Mouse (Mus musculus): ENCODE results near the gene Tepsin. TPM values are rescaled to one million over a fixed set of nuclear protein-coding genes. Genes with fewer than 3 reads are reported as not detected.

Gene Tepsin
- polyA plus RNA-seq, 1 experiment from 2014 or later, result 5.2 TPM

DNA sequence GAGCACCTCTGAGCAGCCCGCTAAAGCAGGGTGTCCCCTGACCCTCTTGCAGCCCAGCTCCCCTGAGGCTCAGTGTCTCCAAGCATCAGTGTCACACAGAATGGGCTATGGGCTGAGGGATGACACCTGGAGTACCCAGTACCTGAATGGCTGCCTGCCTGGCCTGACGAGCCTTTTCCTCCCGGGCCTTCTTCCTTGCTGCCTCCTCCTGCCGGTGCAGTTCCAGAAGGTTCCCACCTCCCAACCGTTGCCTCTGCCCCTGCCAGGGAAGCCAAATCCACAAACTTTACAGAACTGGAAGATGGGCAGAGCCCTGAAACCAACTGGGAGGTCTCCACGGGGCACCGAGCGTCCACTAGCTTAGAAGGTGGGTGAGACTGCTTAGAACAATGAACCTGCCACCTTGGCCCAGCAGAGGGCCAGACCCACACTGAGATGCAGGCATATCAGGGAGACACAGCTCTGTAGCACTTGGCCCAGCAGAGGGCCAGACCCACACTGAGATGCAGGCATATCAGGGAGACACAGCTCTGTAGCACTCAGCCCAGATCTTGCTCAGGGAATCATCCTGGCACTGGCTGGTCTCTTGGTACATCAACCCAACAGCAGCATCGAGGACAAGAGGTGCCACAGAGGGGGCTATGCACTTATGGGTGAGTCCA lies 25.4 kb downstream of the Tepsin start:
- WGBS (ENCODE audit: insufficient replicate concordance), result 82% methylated on average over 9 of the region's 9 CpGs
- H3K4me2 ChIP-seq, result no peak overlapping the region
- ATAC-seq (ENCODE audit: low read depth), result no peak
- no peak overlapping the region for H3K4me3 ChIP-seq (replicated peaks)
- H3K9me3 ChIP-seq (replicated peaks), result no peaks in the 10 kb centered on the region
- H3K4me1 ChIP-seq (replicated peaks), result no peaks in the 10 kb centered on the region
- no peak for DNase-seq
- no peaks in the 10 kb centered on the region for H3K27me3 ChIP-seq
- no peak overlapping the region for H3K27ac ChIP-seq
- H3K9ac ChIP-seq, result no peak overlapping the region
- peaks cover 25% of the 10 kb centered on the region for H3K36me3 ChIP-seq

DNA sequence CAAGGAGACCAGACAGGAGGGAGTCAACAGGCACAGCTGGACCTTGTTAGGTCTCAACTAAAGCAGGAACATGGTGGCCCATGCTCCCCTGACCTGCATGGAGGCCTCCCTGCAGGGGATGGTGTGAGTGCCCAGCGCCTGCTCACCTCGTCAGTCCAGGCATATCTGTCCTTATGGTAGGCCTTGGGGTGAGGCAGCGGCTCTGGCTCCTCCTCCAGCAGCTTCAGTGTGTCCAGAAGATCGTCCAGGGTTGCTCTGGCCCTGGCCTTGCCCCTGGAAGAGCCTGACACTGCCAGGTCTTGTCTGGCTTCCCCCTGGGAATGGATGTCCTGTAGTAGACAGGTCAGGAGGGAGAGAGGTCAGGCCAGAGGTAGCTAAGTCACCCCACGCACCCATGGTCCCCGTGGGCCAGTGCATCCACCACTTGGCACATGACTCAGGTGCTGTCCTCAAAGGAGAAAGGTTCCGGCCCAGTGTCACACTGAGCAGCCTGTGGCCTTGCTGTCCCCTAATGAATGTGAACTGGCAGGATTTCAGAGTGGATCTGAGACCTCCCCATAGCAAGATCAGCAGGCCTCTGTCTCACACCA lies 26.7 kb downstream of the Tepsin start:
- H3K9ac ChIP-seq, result no peak overlapping the region
- H3K4me1 ChIP-seq (replicated peaks), result no peaks in the 10 kb centered on the region
- peaks cover 25% of the 10 kb centered on the region for H3K36me3 ChIP-seq
- ATAC-seq (ENCODE audit: low read depth) (no peak), DNase-seq (no peak)
- no peak overlapping the region for H3K4me3 ChIP-seq (replicated peaks)
- no peak overlapping the region for H3K27ac ChIP-seq
- no peaks in the 10 kb centered on the region for H3K27me3 ChIP-seq
- H3K4me2 ChIP-seq, result no peak overlapping the region
- 68% methylated on average over 7 of the region's 7 CpGs for WGBS (ENCODE audit: insufficient replicate concordance)
- H3K9me3 ChIP-seq (replicated peaks), result no peaks in the 10 kb centered on the region

DNA sequence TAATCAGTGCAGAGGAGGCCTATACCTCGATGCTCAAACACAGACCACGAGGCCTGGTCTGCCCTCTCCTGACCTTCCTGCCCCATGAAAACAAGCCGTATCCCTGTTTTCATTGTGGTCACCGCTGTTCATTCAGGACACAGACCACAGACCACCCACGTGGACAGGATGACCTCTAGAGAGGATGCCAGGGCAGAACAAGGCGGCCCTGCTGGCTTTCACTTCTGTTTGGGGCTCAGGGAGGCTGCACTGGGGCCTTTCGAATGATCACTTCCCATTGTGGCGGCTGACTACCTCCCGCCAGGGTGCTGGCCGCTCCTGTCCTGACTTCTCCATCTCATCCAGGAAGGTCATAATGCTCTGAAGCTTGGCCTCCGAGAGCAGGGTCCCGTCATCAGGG lies 27.5 kb downstream of the Tepsin start:
- ATAC-seq (ENCODE audit: low read depth), result no peak
- Histone ChIP-seq H3K4me3 (replicated peaks) (no peak overlapping the region), H3K4me2 (no peak overlapping the region), H3K27ac (no peak overlapping the region), H3K9me3 (replicated peaks) (no peaks in the 10 kb centered on the region), H3K9ac (no peak overlapping the region), H3K36me3 (peaks cover 19% of the 10 kb centered on the region), H3K4me1 (replicated peaks) (no peaks in the 10 kb centered on the region), H3K27me3 (no peaks in the 10 kb centered on the region)
- WGBS (ENCODE audit: insufficient replicate concordance), result 65% methylated on average over 12 of the region's 12 CpGs
- DNase-seq, result no peak

DNA sequence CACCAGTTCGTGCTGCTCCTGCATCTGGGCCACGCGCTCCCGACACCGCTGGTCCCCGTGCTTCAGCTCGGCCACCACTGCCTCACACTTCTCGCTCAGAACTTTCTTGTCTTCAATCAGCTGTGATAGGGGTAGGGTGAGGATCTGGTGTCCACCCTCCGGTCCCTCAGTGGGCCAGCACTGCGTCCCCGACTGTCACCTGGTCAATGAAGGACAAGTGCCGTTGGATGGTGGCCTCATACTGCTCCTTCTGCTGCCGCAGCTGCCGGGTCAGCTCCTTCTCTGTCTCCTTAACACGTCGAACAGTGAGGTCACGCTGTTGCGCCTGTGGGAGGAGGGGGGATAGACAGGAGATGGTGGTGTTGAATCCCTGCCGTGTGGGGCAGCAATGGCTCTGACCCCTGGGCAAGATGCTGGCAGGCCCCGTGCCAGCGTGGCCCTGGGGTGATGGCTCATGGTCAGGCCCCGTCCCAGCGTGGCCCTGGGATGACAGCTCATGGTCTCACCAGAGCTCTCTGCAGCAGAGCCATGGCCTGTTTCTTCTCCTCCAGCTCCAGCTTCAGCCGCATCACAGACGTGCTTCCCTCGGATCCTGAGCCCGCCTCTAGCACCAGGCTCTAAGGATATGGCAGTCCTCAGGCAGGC lies 28.1 kb downstream of the Tepsin start:
- Histone ChIP-seq H3K9me3 (replicated peaks) (no peaks in the 10 kb centered on the region), H3K36me3 (peaks cover 19% of the 10 kb centered on the region), H3K4me2 (no peak overlapping the region), H3K27ac (no peak overlapping the region), H3K4me3 (replicated peaks) (no peak overlapping the region), H3K27me3 (no peaks in the 10 kb centered on the region), H3K4me1 (replicated peaks) (no peaks in the 10 kb centered on the region), H3K9ac (no peak overlapping the region)
- 84% methylated on average over 27 of the region's 27 CpGs for WGBS (ENCODE audit: insufficient replicate concordance)
- ATAC-seq (ENCODE audit: low read depth) (no peak), DNase-seq (no peak)

DNA sequence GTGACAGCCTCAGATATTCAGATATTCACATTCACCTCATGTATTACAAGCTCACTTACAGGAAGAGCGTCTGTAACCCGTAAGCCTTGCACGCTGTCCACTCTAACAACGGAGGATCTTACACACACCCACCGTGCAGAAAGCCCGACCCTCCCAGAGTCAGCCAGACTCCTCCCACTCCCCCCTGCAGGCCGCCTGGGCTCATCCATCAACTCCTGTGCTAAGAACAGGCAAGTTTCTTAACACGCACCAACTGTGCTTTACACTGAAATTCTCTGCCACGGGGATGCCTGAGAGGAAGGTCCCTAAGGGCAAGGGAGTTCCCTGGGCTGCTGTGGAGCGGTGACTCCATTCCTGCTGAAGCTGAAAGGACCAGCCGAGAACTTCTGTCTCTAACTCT lies 29.3 kb downstream of the Tepsin start:
- WGBS (ENCODE audit: insufficient replicate concordance), result 67% methylated on average over 11 of the region's 11 CpGs

DNA sequence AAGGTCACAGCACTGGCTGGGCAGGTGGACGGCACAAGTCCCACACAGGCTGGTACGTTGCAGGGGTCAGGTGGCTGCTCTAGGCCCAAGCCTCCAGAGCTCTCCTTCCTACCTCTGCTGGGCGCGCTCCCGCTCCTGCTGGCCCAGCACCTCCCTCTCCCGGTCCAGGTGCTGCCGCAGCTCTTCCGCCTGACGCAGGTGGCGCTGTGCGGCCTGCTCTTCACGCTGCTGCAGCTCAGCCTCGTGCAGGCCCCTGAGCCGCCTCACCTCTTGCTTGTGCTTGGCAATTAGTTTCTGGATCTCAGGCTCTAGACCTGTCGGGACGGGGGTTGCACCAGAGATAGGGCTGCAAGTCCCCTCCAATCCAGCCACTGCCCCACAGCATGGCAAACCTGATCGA lies 30.7 kb downstream of the Tepsin start:
- Histone ChIP-seq H3K27ac (no peak overlapping the region), H3K4me3 (replicated peaks) (no peak overlapping the region), H3K4me2 (no peak overlapping the region), H3K27me3 (no peaks in the 10 kb centered on the region), H3K36me3 (peaks cover 19% of the 10 kb centered on the region), H3K9me3 (replicated peaks) (no peaks in the 10 kb centered on the region), H3K4me1 (replicated peaks) (no peaks in the 10 kb centered on the region), H3K9ac (no peak overlapping the region)
- 81% methylated on average over 17 of the region's 17 CpGs for WGBS (ENCODE audit: insufficient replicate concordance)
- no peak for DNase-seq
- no peak for ATAC-seq (ENCODE audit: low read depth)

More for the DNA sequence above, 29.3 kb downstream of the Tepsin start:
- DNase-seq (no peak), ATAC-seq (ENCODE audit: low read depth) (no peak)
- Histone ChIP-seq H3K9me3 (replicated peaks) (no peaks in the 10 kb centered on the region), H3K4me3 (replicated peaks) (no peak overlapping the region), H3K27ac (no peak overlapping the region), H3K4me2 (no peak overlapping the region), H3K4me1 (replicated peaks) (no peaks in the 10 kb centered on the region), H3K9ac (no peak overlapping the region), H3K27me3 (no peaks in the 10 kb centered on the region), H3K36me3 (peaks cover 19% of the 10 kb centered on the region)

DNA sequence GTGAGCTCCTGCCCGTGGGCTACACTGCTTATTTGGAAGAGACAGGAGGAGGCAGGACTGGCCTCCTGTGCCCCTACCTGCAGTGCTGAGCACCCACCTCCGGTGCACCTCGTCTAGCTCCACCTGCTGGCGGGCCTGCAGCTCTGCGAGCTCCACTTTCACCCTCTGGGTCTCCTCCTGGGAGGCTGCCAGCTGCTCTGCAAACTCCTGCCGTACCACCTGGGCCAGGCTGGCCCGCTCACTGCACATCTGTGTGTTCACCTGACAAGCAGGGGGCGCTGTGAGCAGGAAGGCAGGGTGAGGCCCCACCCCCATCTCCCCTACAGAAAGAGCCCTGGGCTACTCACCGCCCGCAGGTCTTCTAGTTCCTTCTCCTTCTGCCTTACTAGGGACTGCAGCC lies 33.2 kb downstream of the Tepsin start:
- Histone ChIP-seq H3K27ac (no peak overlapping the region), H3K4me3 (replicated peaks) (no peak overlapping the region), H3K27me3 (no peaks in the 10 kb centered on the region), H3K36me3 (0 out of 2 replicates have a peak, but pooled peaks cover 5% of the 10 kb centered on the region), H3K9ac (no peak overlapping the region), H3K9me3 (replicated peaks) (no peaks in the 10 kb centered on the region), H3K4me2 (peak overlapping the region; percentile 5; the same call in 1 of the 2 replicates), H3K4me1 (replicated peaks) (no peaks in the 10 kb centered on the region)
- DNase-seq (peak; percentile 27), ATAC-seq (ENCODE audit: low read depth) (peak; percentile 38)
- WGBS (ENCODE audit: insufficient replicate concordance), result 29% methylated on average over 10 of the region's 10 CpGs

DNA sequence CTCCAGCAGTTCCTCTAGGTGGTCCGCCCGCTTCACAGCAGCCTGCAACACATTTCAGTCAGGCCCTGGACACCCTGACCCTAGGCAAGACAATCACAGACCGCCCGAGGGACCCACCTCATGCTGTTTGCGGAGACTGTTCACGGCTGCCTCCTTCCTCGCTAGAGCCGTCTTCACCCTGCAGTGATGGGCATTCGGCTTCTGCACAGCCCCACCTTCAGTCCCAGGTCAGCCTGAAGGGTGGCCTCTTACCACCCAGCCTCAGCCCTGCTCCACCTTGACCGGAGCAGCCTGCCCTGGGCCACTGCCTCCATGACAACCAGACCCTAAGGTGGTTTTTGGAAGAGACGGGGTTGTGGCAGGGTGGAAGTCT lies 33.9 kb downstream of the Tepsin start:
- H3K36me3 ChIP-seq, result 0 out of 2 replicates have a peak, but pooled peaks cover 2% of the 10 kb centered on the region
- no peak for DNase-seq
- no peaks in the 10 kb centered on the region for H3K4me1 ChIP-seq (replicated peaks)
- H3K9me3 ChIP-seq (replicated peaks), result no peaks in the 10 kb centered on the region
- 75% methylated on average over 11 of the region's 11 CpGs for WGBS (ENCODE audit: insufficient replicate concordance)
- H3K27me3 ChIP-seq, result no peaks in the 10 kb centered on the region
- ATAC-seq (ENCODE audit: low read depth), result no peak
- H3K9ac ChIP-seq, result no peak overlapping the region
- H3K4me2 ChIP-seq, result no peak overlapping the region
- H3K4me3 ChIP-seq (replicated peaks), result no peak overlapping the region
- peak overlapping the region; percentile 58; the same call in 1 of the 2 replicates for H3K27ac ChIP-seq

DNA sequence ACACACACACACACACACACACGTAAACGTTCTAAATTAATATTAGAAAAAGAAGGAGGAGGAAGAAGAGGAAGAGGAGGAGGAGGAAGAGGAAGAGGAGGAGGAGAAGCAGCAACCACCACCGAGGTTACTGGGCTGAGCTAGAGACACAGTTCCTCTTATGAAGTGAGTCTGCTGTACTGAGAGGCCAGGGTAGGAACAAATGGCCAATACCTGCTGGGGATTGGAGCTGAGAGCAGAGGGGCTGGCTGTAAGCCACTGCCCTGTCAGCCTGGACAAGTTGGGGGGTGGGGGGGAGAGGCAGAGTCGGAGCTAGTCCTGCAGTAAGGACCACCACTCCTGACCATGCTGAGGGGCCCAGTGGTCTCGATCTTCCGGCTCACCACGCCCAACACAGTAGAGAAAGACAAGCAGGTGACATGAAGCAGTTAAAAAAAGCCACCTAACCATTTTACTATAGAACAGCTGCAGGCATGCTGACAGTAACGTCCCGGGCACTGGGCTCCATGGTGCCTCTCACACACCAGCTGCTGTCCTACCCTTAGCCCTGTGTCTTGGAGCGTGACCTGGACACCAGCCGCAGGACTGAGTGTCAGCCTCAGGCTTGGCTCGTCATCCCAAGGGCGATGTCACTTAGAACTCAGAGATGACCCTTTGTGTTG lies 34.4 kb downstream of the Tepsin start:
- WGBS (ENCODE audit: insufficient replicate concordance), result 48% methylated on average over 13 of the region's 13 CpGs
- Histone ChIP-seq H3K4me3 (replicated peaks) (no peak overlapping the region), H3K27me3 (no peaks in the 10 kb centered on the region), H3K9me3 (replicated peaks) (no peaks in the 10 kb centered on the region), H3K4me2 (no peak overlapping the region), H3K9ac (no peak overlapping the region), H3K27ac (peak overlapping the region; percentile 58), H3K4me1 (replicated peaks) (no peaks in the 10 kb centered on the region), H3K36me3 (no peaks in the 10 kb centered on the region)
- ATAC-seq (ENCODE audit: low read depth) (no peak), DNase-seq (no peak)

DNA sequence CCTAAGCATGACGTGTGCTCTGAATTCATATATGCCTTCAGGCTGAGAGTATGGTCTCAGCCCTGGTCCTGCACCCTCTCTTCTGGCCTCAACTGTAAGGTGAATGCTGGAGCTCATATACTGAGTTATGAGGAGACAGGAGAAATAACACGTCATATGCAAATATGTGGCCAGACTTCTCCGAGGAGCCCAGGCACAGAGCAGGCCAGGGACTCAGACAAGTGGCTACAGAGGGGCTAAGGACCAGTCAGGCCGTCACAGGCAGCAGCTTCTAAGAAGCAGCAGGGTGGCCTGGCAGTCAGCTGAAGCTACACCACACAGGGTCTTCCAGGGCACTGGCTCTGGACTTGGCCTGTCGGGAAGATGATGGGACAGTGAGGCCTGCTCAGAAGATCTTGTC lies 35.2 kb downstream of the Tepsin start:
- H3K4me3 ChIP-seq (replicated peaks), result no peak overlapping the region
- WGBS (ENCODE audit: insufficient replicate concordance), result 61% methylated on average over 5 of the region's 5 CpGs
- no peaks in the 10 kb centered on the region; the same call in 1 of the 2 replicates for H3K27me3 ChIP-seq
- H3K9ac ChIP-seq, result no peak overlapping the region
- no peaks in the 10 kb centered on the region for H3K4me1 ChIP-seq (replicated peaks)
- no peaks in the 10 kb centered on the region for H3K9me3 ChIP-seq (replicated peaks)
- H3K4me2 ChIP-seq, result no peak overlapping the region
- DNase-seq, result no peak
- ATAC-seq (ENCODE audit: low read depth), result no peak
- H3K27ac ChIP-seq, result no peak overlapping the region
- no peaks in the 10 kb centered on the region for H3K36me3 ChIP-seq

DNA sequence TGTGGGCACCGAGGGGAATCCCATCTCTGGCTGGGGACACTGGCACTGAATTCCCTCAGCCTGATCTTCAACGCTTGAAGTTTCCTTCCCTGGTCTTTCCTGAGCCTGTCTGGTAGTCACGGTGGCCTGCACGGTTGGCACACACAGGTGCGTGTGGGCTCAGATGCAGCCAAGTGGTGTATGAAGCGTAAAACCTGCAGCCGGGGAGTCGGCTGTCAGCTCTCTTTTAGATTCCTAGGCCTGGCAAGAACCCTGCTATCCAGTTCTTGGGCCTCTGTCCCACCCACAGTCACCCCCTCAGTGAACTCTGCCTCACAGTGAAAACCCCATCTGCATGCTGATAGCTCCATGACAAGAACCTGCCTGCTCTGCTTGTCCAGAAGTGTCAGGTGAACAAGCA lies 37.9 kb downstream of the Tepsin start:
- Histone ChIP-seq H3K27ac (no peak overlapping the region), H3K4me1 (replicated peaks) (no peaks in the 10 kb centered on the region), H3K4me3 (replicated peaks) (no peak overlapping the region), H3K27me3 (no peaks in the 10 kb centered on the region; the same call in 1 of the 2 replicates), H3K36me3 (no peaks in the 10 kb centered on the region), H3K9me3 (replicated peaks) (no peaks in the 10 kb centered on the region), H3K9ac (no peak overlapping the region), H3K4me2 (no peak overlapping the region)
- DNase-seq, result no peak
- WGBS (ENCODE audit: insufficient replicate concordance), result 64% methylated on average over 8 of the region's 8 CpGs
- no peak for ATAC-seq (ENCODE audit: low read depth)

All from liver, embryonic 13.5 days (tissue).